In the genomic region with DNA sequence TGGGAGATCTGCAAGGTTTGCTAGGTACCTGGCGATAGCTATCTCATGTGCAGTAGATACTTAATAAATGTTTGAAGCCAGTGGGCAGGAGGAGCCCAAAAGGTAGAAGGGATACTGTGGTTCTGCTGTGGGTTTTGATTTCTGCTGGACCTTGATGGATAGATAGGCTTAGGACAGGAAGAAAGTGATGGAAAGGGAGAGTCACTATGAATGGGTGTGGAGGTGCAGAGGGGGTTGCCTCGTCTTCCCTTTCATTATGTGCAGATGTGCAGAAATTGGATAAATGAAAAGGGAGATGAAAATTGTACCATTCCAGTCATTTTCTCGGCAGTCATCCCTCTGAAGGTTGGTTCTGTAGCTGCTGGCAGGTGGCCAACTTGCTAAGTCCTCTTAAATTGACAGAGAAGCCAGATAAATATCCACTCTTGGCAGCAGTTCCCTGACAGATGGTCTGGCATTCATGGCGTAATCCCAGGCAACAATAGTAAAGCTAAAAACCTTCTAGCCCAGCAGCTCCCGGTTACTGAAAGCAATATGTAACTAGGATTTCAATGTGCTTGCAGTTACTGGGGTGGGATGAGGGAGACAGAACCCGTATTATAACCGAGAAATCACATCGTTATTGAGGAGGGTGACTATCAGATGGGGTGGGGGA, we compare ENCODE assay signal across 8 mouse cellular contexts.
DNase-seq lines count a peak whose midpoint lies in the region; ATAC-seq lines count a peak whose summit lies in the region.

No protein-coding gene starts in this region.

- H3K9ac ChIP-seq in intestine, embryonic 15.5 days = no peak overlapping the region
- no peak overlapping the region for H3K9ac ChIP-seq in intestine, embryonic 16.5 days (ENCODE audit: low read depth, low read length)
- no peak overlapping the region for H3K9ac ChIP-seq in midbrain, embryonic 13.5 days (replicated peaks)
- no peak overlapping the region for H3K9ac ChIP-seq in stomach, embryonic 16.5 days (ENCODE audit: low read length)

- no peak overlapping the region for H3K27ac ChIP-seq in intestine, embryonic 15.5 days
- no peak overlapping the region for H3K27ac ChIP-seq in intestine, embryonic 16.5 days (ENCODE audit: low read length)
- peak overlapping the region; percentile 68 for H3K27ac ChIP-seq in midbrain, embryonic 13.5 days
- H3K27ac ChIP-seq in stomach, embryonic 16.5 days (ENCODE audit: low read length) = no peak overlapping the region
- H3K27ac ChIP-seq in heart, embryonic 10.5 days = no peak overlapping the region

- 0 out of 2 replicates have a peak, but pooled peaks have one; percentile 31 for ATAC-seq in intestine, embryonic 15.5 days
- ATAC-seq in intestine, embryonic 16.5 days = no peak
- peak; percentile 98 for ATAC-seq in frontal cortex, adult (ENCODE audit: low TSS enrichment)
- ATAC-seq in midbrain, embryonic 13.5 days = peak; percentile 94
- ATAC-seq in stomach, embryonic 16.5 days (ENCODE audit: insufficient read depth, low FRiP score) = peak; percentile 47

- WGBS in intestine, embryonic 15.5 days = 38% methylated on average over 8 of the region's 8 CpGs
- 38% methylated on average over 8 of the region's 8 CpGs for WGBS in intestine, embryonic 16.5 days
- 18% methylated on average over 8 of the region's 8 CpGs for WGBS in midbrain, embryonic 13.5 days
- 23% methylated on average over 8 of the region's 8 CpGs for WGBS in stomach, embryonic 16.5 days
- 62% methylated on average over 8 of the region's 8 CpGs for WGBS in heart, embryonic 10.5 days

- no peaks in the 10 kb centered on the region for H3K27me3 ChIP-seq in intestine, embryonic 15.5 days (replicated peaks)
- no peaks in the 10 kb centered on the region for H3K27me3 ChIP-seq in intestine, embryonic 16.5 days (replicated peaks; ENCODE audit: control insufficient read depth, insufficient read depth, low read length)
- H3K27me3 ChIP-seq in midbrain, embryonic 13.5 days = no peaks in the 10 kb centered on the region
- H3K27me3 ChIP-seq in stomach, embryonic 16.5 days (ENCODE audit: control insufficient read depth, insufficient read depth, low read length) = no peaks in the 10 kb centered on the region
- H3K27me3 ChIP-seq in heart, embryonic 10.5 days (ENCODE audit: insufficient read depth, poor library complexity, severe bottlenecking) = no peaks in the 10 kb centered on the region

- no peaks in the 10 kb centered on the region for H3K36me3 ChIP-seq in intestine, embryonic 15.5 days
- H3K36me3 ChIP-seq in intestine, embryonic 16.5 days (ENCODE audit: control insufficient read depth, insufficient read depth, low read length) = no peaks in the 10 kb centered on the region
- no peaks in the 10 kb centered on the region for H3K36me3 ChIP-seq in midbrain, embryonic 13.5 days
- no peaks in the 10 kb centered on the region for H3K36me3 ChIP-seq in stomach, embryonic 16.5 days (ENCODE audit: control insufficient read depth, insufficient read depth, low read length)
- H3K36me3 ChIP-seq in heart, embryonic 10.5 days = no peaks in the 10 kb centered on the region

- peak; percentile 97 for DNase-seq in cerebellum, adult 8-10 months
- peak; percentile 67 to 73 for DNase-seq in layer of hippocampus, postnatal 10 days (ENCODE audit: low spot score in 2 of 2)
- DNase-seq in heart, embryonic 10.5 days (ENCODE audit: low spot score) = no peak

- no peak overlapping the region for H3K4me3 ChIP-seq in intestine, embryonic 15.5 days (replicated peaks)
- H3K4me3 ChIP-seq in intestine, embryonic 16.5 days (ENCODE audit: low read length) = no peak overlapping the region
- no peak overlapping the region for H3K4me3 ChIP-seq in midbrain, embryonic 13.5 days (replicated peaks)
- no peak overlapping the region for H3K4me3 ChIP-seq in stomach, embryonic 16.5 days (replicated peaks; ENCODE audit: low read length)
- no peak overlapping the region for H3K4me3 ChIP-seq in heart, embryonic 10.5 days

- H3K4me2 ChIP-seq in intestine, embryonic 15.5 days (replicated peaks) = no peak overlapping the region
- H3K4me2 ChIP-seq in intestine, embryonic 16.5 days (ENCODE audit: low read depth, low read length) = no peak overlapping the region
- H3K4me2 ChIP-seq in midbrain, embryonic 13.5 days (replicated peaks) = peak overlapping the region; percentile 28
- H3K4me2 ChIP-seq in stomach, embryonic 16.5 days (ENCODE audit: low read depth, low read length) = no peak overlapping the region

- no peaks in the 10 kb centered on the region for H3K4me1 ChIP-seq in intestine, embryonic 15.5 days (replicated peaks)
- no peaks in the 10 kb centered on the region for H3K4me1 ChIP-seq in intestine, embryonic 16.5 days (ENCODE audit: control insufficient read depth, insufficient read depth, low read length)
- H3K4me1 ChIP-seq in midbrain, embryonic 13.5 days (replicated peaks) = peaks cover 23% of the 10 kb centered on the region
- no peaks in the 10 kb centered on the region for H3K4me1 ChIP-seq in stomach, embryonic 16.5 days (ENCODE audit: control insufficient read depth, insufficient read depth, low read length)
- no peaks in the 10 kb centered on the region for H3K4me1 ChIP-seq in heart, embryonic 10.5 days

- H3K9me3 ChIP-seq in intestine, embryonic 15.5 days = no peaks in the 10 kb centered on the region
- H3K9me3 ChIP-seq in intestine, embryonic 16.5 days (ENCODE audit: control insufficient read depth, low read length) = no peaks in the 10 kb centered on the region
- no peaks in the 10 kb centered on the region for H3K9me3 ChIP-seq in midbrain, embryonic 13.5 days
- no peaks in the 10 kb centered on the region for H3K9me3 ChIP-seq in stomach, embryonic 16.5 days (replicated peaks; ENCODE audit: control insufficient read depth, low read length)
- no peaks in the 10 kb centered on the region for H3K9me3 ChIP-seq in heart, embryonic 10.5 days
